Mouse (Mus musculus): ENCODE measurements around the gene Capns2.

- no peak for TF ChIP-seq CTCF (IDR thresholded peaks at IDR 0.05 in 2 of 3, conservative IDR thresholded peaks at IDR 0.05 in 1 of 3; ENCODE audit: control insufficient read depth in 1 of 3, insufficient read depth in 1 of 3, low read depth in 2 of 3, low read length in 3 of 3, poor library complexity in 1 of 3, severe bottlenecking in 1 of 3)
- TF ChIP-seq MAX (IDR thresholded peaks at IDR 0.05; ENCODE audit: low read length), result no peak
- TF ChIP-seq POLR2A (IDR thresholded peaks at IDR 0.05; ENCODE audit: control insufficient read depth in 1 of 2, insufficient read depth in 1 of 2, low read depth in 1 of 2, low read length in 2 of 2, poor library complexity in 1 of 2), result no peak
- TF ChIP-seq RAD21 (IDR thresholded peaks at IDR 0.05; ENCODE audit: low read depth, low read length), result no peak
- TF ChIP-seq USF2 (IDR thresholded peaks at IDR 0.05; ENCODE audit: borderline replicate concordance in 1 of 2, insufficient read depth in 1 of 2, low read depth in 1 of 2, low read length in 2 of 2), result no peak
- no peak for TF ChIP-seq EP300 (IDR thresholded peaks at IDR 0.05; ENCODE audit: low read depth in 1 of 2, low read length in 2 of 2)
- TF ChIP-seq MYC (IDR thresholded peaks at IDR 0.05; ENCODE audit: low read depth, low read length), result no peak
- no peak for TF ChIP-seq ZMIZ1 (IDR thresholded peaks at IDR 0.05; ENCODE audit: low read depth, low read length)
- TF ChIP-seq HCFC1 (IDR thresholded peaks at IDR 0.05; ENCODE audit: low read depth, low read length), result no peak
- TF ChIP-seq MAFK (IDR thresholded peaks at IDR 0.05; ENCODE audit: borderline replicate concordance, low read depth, low read length), result no peak
- no peak for TF ChIP-seq BHLHE40 (IDR thresholded peaks at IDR 0.05; ENCODE audit: borderline replicate concordance, low read depth, low read length)
- no peak for TF ChIP-seq UBTF (IDR thresholded peaks at IDR 0.05; ENCODE audit: borderline replicate concordance, insufficient read depth, low read depth, low read length)
Measured at GRCm38 (mm10) chr8:92875795-92876194, 25.4 kb upstream of the Capns2 start.
